In genomic region chr2:103168266-103168665, GRCm38 (mm10) we compare ENCODE assay signal across 27 mouse cellular contexts.
"Had no signal": no experiment of that assay in that cellular context is flagged by ENCODE, and none has a peak within 500 bp of the region (broad histone marks: within the 10 kb centered on the region; RNA-seq: fewer than 3 reads in every experiment).

No protein-coding gene starts in this region.

- H3K4me1 ChIP-seq: heart, embryonic 13.5 days; heart, embryonic 15.5 days; hindbrain, embryonic 12.5 days; kidney, embryonic 15.5 days; limb, embryonic 13.5 days; limb, embryonic 15.5 days; liver, embryonic 12.5 days had no signal

- H3K9ac ChIP-seq: heart, embryonic 13.5 days; heart, embryonic 15.5 days; hindbrain, embryonic 12.5 days; hindbrain, embryonic 14.5 days; kidney, embryonic 15.5 days; limb, embryonic 13.5 days; limb, embryonic 15.5 days; liver, embryonic 12.5 days; liver, embryonic 14.5 days had no signal

- H3K4me3 ChIP-seq: gastrocnemius, adult 2 months; heart, adult 2 months; heart, embryonic 13.5 days; heart, embryonic 15.5 days; hindbrain, embryonic 12.5 days; kidney, embryonic 15.5 days; limb, embryonic 13.5 days; limb, embryonic 15.5 days; liver, embryonic 12.5 days had no signal

- H3K27ac ChIP-seq: gastrocnemius, adult 2 months; heart, adult 2 months; heart, embryonic 13.5 days; heart, embryonic 15.5 days; hindbrain, embryonic 12.5 days; hindbrain, embryonic 14.5 days; kidney, embryonic 15.5 days; kidney, postnatal 0 days; limb, embryonic 13.5 days; limb, embryonic 15.5 days; liver, embryonic 12.5 days; liver, embryonic 14.5 days had no signal

- H3K4me2 ChIP-seq: heart, embryonic 11.5 days; heart, embryonic 13.5 days; heart, embryonic 15.5 days; hindbrain, embryonic 12.5 days; hindbrain, embryonic 14.5 days; kidney, embryonic 15.5 days; limb, embryonic 13.5 days; limb, embryonic 15.5 days; liver, embryonic 12.5 days had no signal

- H3K36me3 ChIP-seq: heart, embryonic 13.5 days; heart, embryonic 15.5 days; hindbrain, embryonic 12.5 days; kidney, embryonic 15.5 days; limb, embryonic 13.5 days; limb, embryonic 15.5 days; liver, embryonic 12.5 days had no signal

- H3K9me3 ChIP-seq: heart, embryonic 13.5 days; heart, embryonic 15.5 days; hindbrain, embryonic 12.5 days; kidney, embryonic 15.5 days; limb, embryonic 13.5 days; limb, embryonic 15.5 days; liver, embryonic 12.5 days had no signal

- DNase-seq: gastrocnemius, adult 2 months; gastrocnemius, postnatal 10 days; gastrocnemius, postnatal 25 days; heart, adult 11 months; heart, adult 2 months; heart, postnatal 14 days; heart, postnatal 36 days; kidney, adult 11 months; kidney, adult 9 months; kidney, postnatal 14 days; kidney, postnatal 36 days; layer of hippocampus, adult 9-11 months; layer of hippocampus, postnatal 36 days; left cerebral cortex, postnatal 4 days had no signal

- ATAC-seq: hindbrain, embryonic 16.5 days; intestine, embryonic 16.5 days; liver, embryonic 12.5 days had no signal

- H3K27me3 ChIP-seq: heart, embryonic 13.5 days; heart, embryonic 15.5 days; hindbrain, embryonic 12.5 days; kidney, embryonic 15.5 days; limb, embryonic 13.5 days; limb, embryonic 15.5 days; liver, embryonic 12.5 days had no signal
